Mouse (Mus musculus) mammary gland, adult 2 months (tissue): ENCODE data around the gene Gm13090. TPM values are rescaled to one million over a fixed set of nuclear protein-coding genes. Genes with fewer than 3 reads are reported as not detected.

ENCODE experiments used
- polyA plus RNA-seq: library from polyadenylated mRNA; depleted of rRNA; stranded (reverse); fragments of >200 nt; gene quantifications from 2 replicates; pipeline ENCODE4 v1.2.3, GENCODE M21; 2012; ENCODE audit warnings: low replicate concordance; rRNA removed

Gm13090 gene
- polyA plus RNA-seq: not detected in 2 replicates

DNA sequence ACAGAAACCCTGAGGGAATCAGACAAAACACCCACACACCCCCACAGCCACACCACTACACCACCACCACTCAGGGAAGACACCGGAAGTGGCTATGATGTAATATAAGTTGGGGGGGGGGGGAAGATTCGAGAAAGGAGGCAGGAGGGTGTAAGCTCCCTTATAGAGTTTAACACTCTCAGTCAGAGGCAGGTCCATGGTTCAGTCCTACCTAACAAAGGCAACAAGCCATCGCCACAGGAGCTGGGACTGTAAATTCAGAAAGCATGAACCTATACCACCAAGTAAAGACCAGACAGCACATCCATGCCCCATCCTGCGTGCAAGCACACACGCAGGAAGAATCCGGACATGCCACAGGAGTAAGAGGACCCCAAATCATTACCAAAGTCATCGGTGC lies at the start of gene Gm13090:
Gene Gm13090 (plus strand): TSS at position 301 of the 400 bp plus-strand sequence.

DNA sequence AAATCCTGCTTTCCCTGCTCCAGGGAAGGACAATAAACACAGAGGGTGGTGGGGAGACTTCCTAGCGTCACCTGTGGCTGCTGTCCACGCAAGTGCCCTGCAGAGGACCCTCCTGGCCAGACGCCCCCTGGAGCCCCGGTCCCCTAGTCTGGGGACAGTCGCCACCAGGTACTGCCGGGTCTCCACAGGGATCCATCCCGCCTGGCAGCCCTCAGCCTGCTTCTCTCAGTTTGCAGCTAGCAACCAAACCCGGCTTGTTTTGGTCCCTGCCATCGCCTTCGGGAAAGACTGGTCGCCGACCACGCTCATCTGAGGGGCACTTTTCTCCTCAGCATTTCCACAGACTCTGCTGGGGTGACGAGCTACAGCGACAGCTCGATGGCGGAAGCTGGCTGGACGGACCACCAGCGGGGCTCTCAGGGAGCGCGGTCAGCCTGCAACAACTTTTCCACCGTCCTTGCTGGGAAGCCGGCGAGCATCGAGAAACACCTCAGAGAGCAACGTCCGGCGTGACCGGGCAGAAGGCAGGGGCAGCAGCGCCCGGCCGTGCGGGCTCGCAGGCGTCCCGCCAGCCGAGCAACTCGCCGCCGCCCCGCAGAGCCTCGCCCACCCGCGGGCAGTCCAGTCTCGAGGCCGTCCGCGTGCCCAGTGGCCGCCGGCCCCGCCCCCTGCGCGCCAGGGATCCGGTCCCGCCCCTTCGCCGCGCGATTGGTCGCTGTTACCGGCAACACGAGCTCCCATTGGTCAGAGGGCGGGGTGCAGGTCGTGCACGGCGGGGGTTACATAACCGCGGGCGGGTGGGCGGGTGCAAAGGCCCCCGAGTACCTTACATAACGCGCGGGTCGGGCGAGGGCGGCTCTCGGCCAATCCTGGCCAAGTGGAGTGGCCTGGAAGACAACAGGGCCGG lies 45.1 kb upstream of the Gm13090 start, which contains the start of gene Per3:
Gene Per3 (minus strand): TSS at position 629 of the 907 bp plus-strand sequence.

DNA sequence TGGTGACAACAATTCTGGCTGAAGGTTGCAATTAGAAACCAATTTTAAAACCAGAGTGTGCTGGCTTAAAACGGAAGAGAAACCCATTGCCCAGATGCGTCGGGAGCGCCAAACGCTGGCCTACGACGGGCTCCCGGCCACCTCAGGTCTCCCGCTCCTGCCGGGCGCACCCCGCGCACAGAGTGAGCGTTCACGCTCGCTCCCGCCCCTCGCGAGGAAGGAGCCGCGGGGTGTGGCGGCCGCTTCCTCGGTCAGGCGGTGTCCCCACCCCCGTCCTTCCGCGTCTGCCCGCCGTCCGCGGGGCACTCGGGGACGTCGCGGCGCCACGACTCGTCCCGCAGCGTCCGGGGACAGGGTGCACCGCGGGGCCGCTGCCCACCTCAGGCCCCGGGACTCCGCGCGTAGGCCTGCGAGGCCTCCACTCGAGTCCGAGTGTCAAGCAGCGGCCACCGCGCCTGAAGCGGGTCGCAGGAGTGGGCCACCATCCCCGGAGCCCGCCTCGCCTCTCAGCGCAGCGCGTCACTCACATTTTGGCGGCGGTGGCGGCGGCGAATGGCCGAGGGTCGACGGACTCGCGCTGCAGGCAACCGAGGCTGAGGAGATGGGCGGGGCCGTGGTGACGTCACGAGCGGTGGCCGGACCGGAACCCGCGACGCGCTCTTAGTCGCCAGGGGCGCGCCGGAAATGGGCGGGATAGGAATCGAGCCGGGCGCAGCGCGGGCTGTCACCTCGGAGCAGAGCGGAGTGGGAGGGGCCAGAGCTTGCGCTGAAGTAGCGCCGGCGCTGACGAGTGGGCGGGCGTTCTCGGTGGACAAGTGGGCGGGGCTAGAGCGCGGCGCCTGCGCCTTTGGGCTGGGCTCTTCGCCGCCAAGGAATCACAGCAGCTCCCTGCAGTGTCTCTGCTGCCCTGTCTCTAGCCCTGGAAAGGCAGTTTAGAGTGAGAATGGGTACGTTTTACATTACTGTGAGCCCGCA lies 31.7 kb upstream of the Gm13090 start, which contains the start of gene Vamp3:
Gene Vamp3 (minus strand): TSS at position 617 of the 975 bp plus-strand sequence.

Other genes with a start within 250 kb of the Gm13090 start
- 19.6 and 35.3 TPM in 2 replicates for gene Errfi1, start 235.7 kb upstream of the Gm13090 start, polyA plus RNA-seq
- 92.2 and 113 TPM in 2 replicates for gene Park7, start 175.1 kb upstream of the Gm13090 start, polyA plus RNA-seq
- 3.2 and 3.3 TPM in 2 replicates for gene Tnfrsf9, start 175.0 kb upstream of the Gm13090 start, polyA plus RNA-seq
- not detected in 2 replicates for gene Uts2, start 92.5 kb upstream of the Gm13090 start, polyA plus RNA-seq
- 16.4 and 19.8 TPM in 2 replicates for gene Per3, start 44.9 kb upstream of the Gm13090 start, polyA plus RNA-seq
- 24.7 and 69.8 TPM in 2 replicates for gene Vamp3, start 31.6 kb upstream of the Gm13090 start, polyA plus RNA-seq